Mouse (Mus musculus): ENCODE measurements around the gene Efna3. TPM values are rescaled to one million over a fixed set of nuclear protein-coding genes. Genes with fewer than 3 reads are reported as not detected.

Efna3 gene
- total and polyA plus RNA-seq, 2 experiments = not detected

- H3K4me3 ChIP-seq (ENCODE audit: insufficient read depth, low read depth, low read length) = no peak overlapping the region
- no peaks in the 10 kb centered on the region for H3K36me3 ChIP-seq (ENCODE audit: control insufficient read depth, insufficient read depth, low read length)
- DNase-seq (ENCODE audit: extremely low read depth, low read depth, low spot score) = no peak
- no peaks in the 10 kb centered on the region for H3K79me2 ChIP-seq (ENCODE audit: control insufficient read depth, insufficient read depth, low read length)
- no peak overlapping the region for H3K27ac ChIP-seq (replicated peaks; ENCODE audit: insufficient read depth, low read depth, low read length)
- H3K9ac ChIP-seq (ENCODE audit: low read depth, low read length) = no peak overlapping the region
- H3K27me3 ChIP-seq (ENCODE audit: control insufficient read depth, insufficient read depth, low read length) = 0 out of 2 replicates have a peak, but pooled peaks cover 5% of the 10 kb centered on the region
- no peak for TF ChIP-seq CTCF (IDR thresholded peaks at IDR 0.05; ENCODE audit: low read depth, low read length)
- no peak for TF ChIP-seq POLR2A (IDR thresholded peaks at IDR 0.05; ENCODE audit: extremely low read depth, insufficient read depth, low read length)
- WGBS = 83% methylated on average over 5 of the region's 5 CpGs
- no peaks in the 10 kb centered on the region; the same call in 1 of the 2 replicates for H3K4me1 ChIP-seq (ENCODE audit: control insufficient read depth, insufficient read depth, low read length)
These were observed 28.5 kb upstream of the Efna3 start for GRCm38 (mm10) chr3:89351271-89351670.

- peak; percentile 22 for DNase-seq (ENCODE audit: extremely low read depth, low read depth, low spot score)
- no peak within 1 kb of the TSS for H3K27ac ChIP-seq (replicated peaks; ENCODE audit: insufficient read depth, low read depth, low read length)
These were observed 27.2 kb upstream of the Efna3 start, which contains the start of gene Adam15 for GRCm38 (mm10) chr3:89349869-89350501. Adam15 (minus strand) TSS chr3:89349996.

GRCm38 (mm10) chr3:89348911-89349868 is 26.4 kb upstream of the Efna3 start:
- Histone ChIP-seq H3K79me2 (ENCODE audit: control insufficient read depth, insufficient read depth, low read length) (no peaks in the 10 kb centered on the region), H3K27me3 (ENCODE audit: control insufficient read depth, insufficient read depth, low read length) (0 out of 2 replicates have a peak, but pooled peaks cover 5% of the 10 kb centered on the region), H3K36me3 (ENCODE audit: control insufficient read depth, insufficient read depth, low read length) (no peaks in the 10 kb centered on the region), H3K4me1 (ENCODE audit: control insufficient read depth, insufficient read depth, low read length) (no peaks in the 10 kb centered on the region), H3K9ac (ENCODE audit: low read depth, low read length) (peak overlapping the region; percentile 62), H3K4me3 (ENCODE audit: insufficient read depth, low read depth, low read length) (peak overlapping the region; percentile 66), H3K27ac (replicated peaks; ENCODE audit: insufficient read depth, low read depth, low read length) (no peak overlapping the region)
- TF ChIP-seq POLR2A (IDR thresholded peaks at IDR 0.05; ENCODE audit: extremely low read depth, insufficient read depth, low read length) = no peak
- TF ChIP-seq CTCF (IDR thresholded peaks at IDR 0.05; ENCODE audit: low read depth, low read length) = no peak
- WGBS = 9% methylated on average over 38 of the region's 38 CpGs
- no peak for DNase-seq (ENCODE audit: extremely low read depth, low read depth, low spot score)

More at GRCm38 (mm10) chr3:89349869-89350501, 27.2 kb upstream of the Efna3 start, which contains the start of gene Adam15:
- Histone ChIP-seq H3K4me1 (ENCODE audit: control insufficient read depth, insufficient read depth, low read length) (no peaks in the 10 kb centered on the region), H3K36me3 (ENCODE audit: control insufficient read depth, insufficient read depth, low read length) (no peaks in the 10 kb centered on the region), H3K27me3 (ENCODE audit: control insufficient read depth, insufficient read depth, low read length) (0 out of 2 replicates have a peak, but pooled peaks cover 5% of the 10 kb centered on the region), H3K9ac (ENCODE audit: low read depth, low read length) (peak within 1 kb of the TSS; percentile 62), H3K79me2 (ENCODE audit: control insufficient read depth, insufficient read depth, low read length) (no peaks in the 10 kb centered on the region), H3K4me3 (ENCODE audit: insufficient read depth, low read depth, low read length) (peak within 1 kb of the TSS; percentile 66)
- 3% methylated on average over 58 of the region's 59 CpGs for WGBS
- TF ChIP-seq CTCF (IDR thresholded peaks at IDR 0.05; ENCODE audit: low read depth, low read length) (no peak), POLR2A (IDR thresholded peaks at IDR 0.05; ENCODE audit: extremely low read depth, insufficient read depth, low read length) (no peak)

GRCm38 (mm10) chr3:89347916-89348315 is 25.2 kb upstream of the Efna3 start:
- TF ChIP-seq CTCF (IDR thresholded peaks at IDR 0.05; ENCODE audit: low read depth, low read length) (no peak), POLR2A (IDR thresholded peaks at IDR 0.05; ENCODE audit: extremely low read depth, insufficient read depth, low read length) (no peak)
- Histone ChIP-seq H3K79me2 (ENCODE audit: control insufficient read depth, insufficient read depth, low read length) (no peaks in the 10 kb centered on the region), H3K9ac (ENCODE audit: low read depth, low read length) (no peak overlapping the region), H3K27ac (replicated peaks; ENCODE audit: insufficient read depth, low read depth, low read length) (no peak overlapping the region), H3K4me1 (ENCODE audit: control insufficient read depth, insufficient read depth, low read length) (no peaks in the 10 kb centered on the region), H3K36me3 (ENCODE audit: control insufficient read depth, insufficient read depth, low read length) (no peaks in the 10 kb centered on the region), H3K4me3 (ENCODE audit: insufficient read depth, low read depth, low read length) (no peak overlapping the region), H3K27me3 (ENCODE audit: control insufficient read depth, insufficient read depth, low read length) (0 out of 2 replicates have a peak, but pooled peaks cover 5% of the 10 kb centered on the region)
- WGBS = 59% methylated on average over 1 of the region's 1 CpGs
- DNase-seq (ENCODE audit: extremely low read depth, low read depth, low spot score) = no peak

GRCm38 (mm10) chr3:89346815-89347540 is 24.2 kb upstream of the Efna3 start:
- Histone ChIP-seq H3K4me3 (ENCODE audit: insufficient read depth, low read depth, low read length) (no peak overlapping the region), H3K79me2 (ENCODE audit: control insufficient read depth, insufficient read depth, low read length) (no peaks in the 10 kb centered on the region), H3K9ac (ENCODE audit: low read depth, low read length) (no peak overlapping the region), H3K27ac (replicated peaks; ENCODE audit: insufficient read depth, low read depth, low read length) (no peak overlapping the region), H3K36me3 (ENCODE audit: control insufficient read depth, insufficient read depth, low read length) (no peaks in the 10 kb centered on the region), H3K27me3 (ENCODE audit: control insufficient read depth, insufficient read depth, low read length) (0 out of 2 replicates have a peak, but pooled peaks cover 5% of the 10 kb centered on the region), H3K4me1 (ENCODE audit: control insufficient read depth, insufficient read depth, low read length) (no peaks in the 10 kb centered on the region)
- no peak for DNase-seq (ENCODE audit: extremely low read depth, low read depth, low spot score)
- TF ChIP-seq CTCF (IDR thresholded peaks at IDR 0.05; ENCODE audit: low read depth, low read length) (no peak), POLR2A (IDR thresholded peaks at IDR 0.05; ENCODE audit: extremely low read depth, insufficient read depth, low read length) (no peak)
- WGBS = 90% methylated on average over 10 of the region's 10 CpGs

All from liver, adult 2 months (tissue).